Mouse (Mus musculus): Measurements from ENCODE around the gene Ror1.

Ror1 gene

GRCm38 (mm10) chr4:100116366-100116765 lies 20.8 kb downstream of the Ror1 start:
- DNase-seq (ENCODE audit: low read depth, low spot score), result no peak

GRCm38 (mm10) chr4:100118676-100119075 lies 23.1 kb downstream of the Ror1 start:
- DNase-seq (ENCODE audit: low read depth, low spot score), result no peak

- DNase-seq (ENCODE audit: low read depth, low spot score), result no peak
Measured at GRCm38 (mm10) chr4:100119431-100119830, 23.8 kb downstream of the Ror1 start.

GRCm38 (mm10) chr4:100120547-100120946 lies 25.0 kb downstream of the Ror1 start:
- DNase-seq (ENCODE audit: low read depth, low spot score), result no peak

- DNase-seq (ENCODE audit: low read depth, low spot score), result no peak
Measured at GRCm38 (mm10) chr4:100122436-100122835, 26.8 kb downstream of the Ror1 start.

DNA sequence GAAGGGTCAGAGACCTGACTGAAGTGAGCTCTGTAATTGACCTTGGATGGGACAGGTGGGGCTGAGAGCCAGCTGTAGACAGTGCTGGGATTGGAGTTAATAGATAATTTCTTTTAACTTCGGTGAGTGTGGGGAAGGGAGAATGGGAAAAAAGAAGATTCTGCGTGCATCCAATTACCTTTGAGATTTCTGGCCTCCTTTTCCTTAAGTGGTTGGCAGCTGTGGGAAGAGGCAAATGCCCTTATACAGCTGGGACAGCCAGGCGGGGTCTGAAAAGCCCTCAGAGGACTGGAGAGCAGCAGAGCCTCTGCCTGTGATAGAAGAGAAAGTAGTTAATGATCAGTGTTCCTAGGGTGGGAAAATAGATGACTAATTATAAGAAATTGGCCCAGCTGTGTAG lies 27.9 kb downstream of the Ror1 start:
- no peak for DNase-seq (ENCODE audit: low read depth, low spot score)

DNA sequence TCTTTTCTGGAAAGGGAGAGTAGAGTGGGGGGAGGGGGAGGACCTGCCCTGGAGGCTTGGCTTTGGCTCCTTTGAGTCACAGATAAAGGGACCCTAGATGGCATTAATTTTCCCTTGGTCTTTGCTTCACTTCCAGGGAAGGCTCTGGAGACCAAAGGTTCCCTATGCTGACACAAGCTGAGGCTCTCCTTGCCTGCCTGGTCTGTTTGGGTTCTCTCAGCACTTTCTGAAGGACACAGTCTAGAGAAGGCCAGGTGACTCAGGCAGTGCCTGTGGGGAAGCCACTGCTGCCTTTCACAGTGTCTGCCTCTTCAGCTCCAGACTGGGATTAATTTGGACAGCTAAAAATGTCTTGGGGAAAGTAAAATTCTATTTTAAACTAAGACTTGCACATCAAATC lies 28.5 kb downstream of the Ror1 start:
- no peak for DNase-seq (ENCODE audit: low read depth, low spot score)

DNA sequence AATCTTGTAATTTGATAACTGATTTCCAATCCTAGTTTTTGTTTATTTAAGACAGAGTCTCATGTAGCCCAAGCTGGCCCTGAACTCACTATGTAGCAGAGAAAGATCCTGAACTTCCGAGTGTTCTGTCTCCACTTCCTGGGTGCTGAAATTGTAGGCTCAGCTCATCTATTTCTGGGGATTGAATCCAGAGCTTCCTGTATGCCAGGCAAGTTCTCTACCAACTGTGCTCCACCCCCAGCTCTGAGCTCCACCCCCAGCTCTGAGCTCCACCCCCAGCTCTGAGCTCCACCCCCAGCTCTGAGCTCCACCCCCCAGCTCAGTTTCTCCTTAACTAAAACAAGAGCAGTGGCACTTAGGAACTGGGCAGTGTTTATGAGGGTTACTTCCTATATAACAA lies 29.3 kb downstream of the Ror1 start:
- DNase-seq (ENCODE audit: low read depth, low spot score), result no peak

DNA sequence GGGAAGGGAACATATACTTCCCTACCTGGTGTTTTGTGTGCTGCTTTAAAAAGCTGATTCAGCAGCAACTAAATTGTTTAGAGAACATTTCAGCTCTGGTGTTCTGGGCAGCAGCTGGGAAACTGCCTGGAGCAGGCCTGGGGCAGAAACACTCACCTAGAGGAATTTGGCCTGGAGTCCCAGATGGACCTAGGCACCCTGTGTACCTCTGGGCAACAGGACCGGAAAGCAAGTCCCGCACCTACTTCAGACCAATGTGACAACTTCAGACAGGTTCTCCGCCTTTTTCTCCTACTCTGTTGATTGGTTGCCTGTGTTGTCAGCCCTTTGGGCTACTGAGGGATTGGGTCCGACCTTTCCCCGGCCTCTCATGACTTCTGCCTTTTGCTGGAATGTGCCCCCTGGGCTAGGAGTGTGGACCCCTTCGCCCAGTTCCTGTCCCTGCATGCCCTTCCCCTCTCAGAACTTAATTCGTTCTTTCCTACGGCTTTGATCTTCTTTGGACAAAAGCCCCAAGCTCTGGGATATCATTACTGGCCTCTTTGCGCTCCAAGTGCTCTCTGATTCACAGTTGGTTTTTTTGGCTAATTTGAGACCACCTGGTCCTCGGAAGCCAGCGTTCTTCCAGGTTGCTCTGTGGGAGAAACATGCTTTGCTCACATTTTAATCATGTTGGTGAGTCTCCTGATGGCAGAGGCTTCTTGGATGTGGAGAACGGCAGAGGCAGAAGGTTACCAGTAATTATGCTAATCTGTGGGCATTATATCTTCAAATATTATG lies 31.1 kb downstream of the Ror1 start:
- DNase-seq (ENCODE audit: low read depth, low spot score), result no peak

GRCm38 (mm10) chr4:100128026-100128922 lies 32.7 kb downstream of the Ror1 start:
- DNase-seq (ENCODE audit: low read depth, low spot score), result no peak

DNA sequence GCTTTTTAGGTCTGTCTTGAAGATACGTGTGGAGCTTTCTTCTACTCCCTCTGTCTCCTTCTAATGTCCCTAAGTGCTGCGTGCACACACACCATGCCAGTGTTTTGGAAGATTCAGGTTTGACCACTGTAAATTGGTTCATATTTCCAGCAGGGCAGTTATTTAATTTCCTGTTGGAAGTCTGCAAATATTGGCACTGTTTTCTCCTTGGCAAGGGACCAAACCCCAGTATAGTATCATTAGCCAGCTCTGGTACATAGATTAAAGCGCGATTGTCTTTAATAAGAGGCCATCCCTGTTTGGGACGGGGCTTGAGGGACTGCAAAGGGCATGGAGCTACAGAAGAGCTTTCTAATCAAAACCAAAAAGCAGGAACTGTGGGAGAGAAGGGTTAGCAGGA lies 33.6 kb downstream of the Ror1 start:
- no peak for DNase-seq (ENCODE audit: low read depth, low spot score)

DNA sequence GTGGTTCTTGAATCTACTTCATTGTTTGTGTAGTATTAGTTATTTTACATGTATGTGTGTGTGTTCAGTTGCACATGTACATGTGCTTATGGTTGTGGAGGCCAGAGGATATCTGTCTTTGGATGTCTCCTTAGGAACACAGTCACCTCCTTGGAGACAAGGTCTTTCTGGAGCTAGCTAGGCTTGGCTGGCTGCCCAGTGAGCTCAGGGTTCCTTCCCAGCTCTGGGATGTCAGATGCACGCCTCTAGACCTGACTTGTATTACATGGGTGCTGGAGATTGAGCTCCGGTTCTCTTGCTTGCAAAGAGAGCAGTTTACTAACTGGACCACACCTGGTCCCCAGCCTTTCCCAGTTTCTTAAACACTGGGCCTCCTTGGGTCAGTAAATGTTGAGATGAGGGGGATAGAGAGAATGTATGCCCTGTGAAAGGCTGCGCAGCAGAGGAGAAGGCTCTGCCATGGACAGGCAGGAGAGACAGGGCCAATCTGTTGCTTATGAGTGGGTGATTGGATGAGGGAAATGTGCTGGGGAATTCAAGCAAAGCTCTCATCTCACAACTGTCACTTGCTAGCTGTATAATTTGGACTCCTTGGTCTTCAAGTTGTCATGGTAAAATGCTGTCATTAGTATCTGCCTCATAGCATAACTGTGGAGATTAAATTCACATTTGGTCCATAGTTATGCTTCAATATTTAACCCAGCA lies 35.3 kb downstream of the Ror1 start:
- DNase-seq (ENCODE audit: low read depth, low spot score), result peak; percentile 43

DNA sequence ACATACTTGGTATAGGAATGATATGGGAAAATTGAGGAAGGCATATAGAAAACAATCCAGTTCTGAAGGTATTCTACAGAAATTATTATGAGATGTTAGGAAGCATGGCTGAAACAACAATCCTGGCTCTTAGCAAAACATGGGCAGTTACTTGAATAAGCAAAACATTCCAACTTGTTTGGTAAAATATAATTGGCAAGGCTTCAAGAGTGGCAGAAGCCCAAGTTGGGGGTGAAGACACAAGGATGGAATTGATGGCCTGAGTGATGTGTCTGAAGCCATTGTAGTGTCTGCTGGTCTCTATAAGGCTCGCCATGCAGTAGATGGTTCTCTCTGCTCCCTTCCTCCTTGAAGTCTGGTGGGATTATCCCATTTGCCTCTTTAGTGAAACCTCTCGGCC lies 35.9 kb downstream of the Ror1 start:
- no peak for DNase-seq (ENCODE audit: low read depth, low spot score)

- DNase-seq (ENCODE audit: low read depth, low spot score), result no peak
Measured at GRCm38 (mm10) chr4:100132261-100132660, 36.7 kb downstream of the Ror1 start.

DNA sequence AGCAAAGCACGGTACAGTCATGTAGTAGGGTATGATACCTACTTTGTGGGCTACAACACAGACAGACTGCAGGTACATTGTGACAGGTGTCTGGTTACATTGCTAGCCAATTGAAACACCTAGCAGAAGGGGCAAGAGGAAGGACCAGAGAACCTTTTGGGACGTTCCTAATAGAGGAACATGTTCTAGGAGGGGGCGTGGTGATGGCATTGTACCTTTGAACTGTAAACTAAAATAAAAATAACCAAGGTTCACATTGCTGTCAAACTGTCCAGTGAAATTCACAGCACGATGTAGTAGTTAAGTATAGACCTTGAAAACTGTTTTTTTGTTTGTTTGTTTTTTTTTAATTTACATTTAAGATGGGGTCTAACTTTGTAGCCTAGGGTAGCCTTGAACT lies 40.5 kb downstream of the Ror1 start:
- DNase-seq (ENCODE audit: low read depth, low spot score), result no peak

GRCm38 (mm10) chr4:100137102-100137835 lies 41.7 kb downstream of the Ror1 start:
- DNase-seq (ENCODE audit: low read depth, low spot score), result no peak

GRCm38 (mm10) chr4:100141626-100142025 lies 46.0 kb downstream of the Ror1 start:
- no peak for DNase-seq (ENCODE audit: low read depth, low spot score)

GRCm38 (mm10) chr4:100144744-100145143 lies 49.2 kb downstream of the Ror1 start:
- DNase-seq (ENCODE audit: low read depth, low spot score), result no peak

DNA sequence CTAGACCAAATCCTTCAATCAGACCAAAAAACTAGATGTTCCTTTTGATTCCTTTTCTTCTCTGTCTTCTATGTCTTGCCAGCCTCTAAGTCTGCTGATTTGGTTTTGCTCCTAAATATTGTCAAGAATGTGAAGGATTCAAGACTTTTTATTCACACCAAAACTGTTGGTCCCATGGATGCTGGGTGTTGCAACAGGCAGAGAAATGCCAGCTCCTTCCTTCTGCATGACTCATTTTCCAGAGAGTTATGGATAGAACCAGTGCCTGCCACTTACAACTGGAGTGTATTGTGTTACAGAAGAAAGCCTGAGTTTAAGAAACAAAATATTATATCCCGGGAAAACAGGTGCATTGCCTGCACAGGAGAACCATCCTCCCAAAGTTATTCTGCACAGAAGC lies 55.2 kb downstream of the Ror1 start:
- DNase-seq (ENCODE audit: low read depth, low spot score), result no peak

- no peak for DNase-seq (ENCODE audit: low read depth, low spot score)
Measured at GRCm38 (mm10) chr4:100154560-100155130, 59.1 kb downstream of the Ror1 start.

GRCm38 (mm10) chr4:100155731-100156130 lies 60.1 kb downstream of the Ror1 start:
- no peak for DNase-seq (ENCODE audit: low read depth, low spot score)
